In genomic region chr13:59387627-59388325, GRCm38 (mm10) we compare ENCODE assay signal across 15 mouse cellular contexts.
DNase-seq lines count a peak whose midpoint lies in the region; ATAC-seq and TF ChIP-seq lines count a peak whose summit lies in the region.
"Had no signal": no experiment of that assay in that cellular context is flagged by ENCODE, and none has a peak within 500 bp of the region (broad histone marks: within the 10 kb centered on the region; RNA-seq: fewer than 3 reads in every experiment).

No protein-coding gene starts in this region.

- DNase-seq in forebrain, embryonic 11.5 days (ENCODE audit: low spot score), result no peak
- DNase-seq in hindbrain, postnatal 0 days (ENCODE audit: low spot score), result peak; percentile 76
- no peak for DNase-seq in c-Kit-positive CD71-positive TER-119-positive erythroid progenitor cells, embryonic 14.5 days (ENCODE audit: low spot score)
- DNase-seq in spleen, postnatal 36 days (ENCODE audit: low spot score in 2 of 2), result no peak
- DNase-seq in heart, postnatal 25 days (ENCODE audit: low spot score), result no peak
- DNase-seq: cerebellum, adult 2 months; kidney, adult 11 months; kidney, postnatal 10 days; lung, postnatal 14 days had no signal

- peaks cover 18% of the 10 kb centered on the region for H3K4me1 ChIP-seq in forebrain, embryonic 12.5 days
- H3K4me1 ChIP-seq in forebrain, embryonic 11.5 days (replicated peaks; ENCODE audit: control insufficient read depth, insufficient read depth, low read length), result no peaks in the 10 kb centered on the region
- no peaks in the 10 kb centered on the region; the same call in 1 of the 2 replicates for H3K4me1 ChIP-seq in forebrain, embryonic 16.5 days (replicated peaks; ENCODE audit: control insufficient read depth, insufficient read depth, low read length)
- H3K4me1 ChIP-seq in hindbrain, postnatal 0 days (ENCODE audit: insufficient read depth, low read length), result peaks cover 13% of the 10 kb centered on the region; the same call in 1 of the 2 replicates
- peaks cover 7% of the 10 kb centered on the region; the same call in 1 of the 2 replicates for H3K4me1 ChIP-seq in neural tube, embryonic 12.5 days
- H3K4me1 ChIP-seq: limb, embryonic 13.5 days; liver, embryonic 15.5 days had no signal

- peak; percentile 89 for ATAC-seq in forebrain, embryonic 12.5 days (ENCODE audit: low FRiP score)
- no peak for ATAC-seq in forebrain, embryonic 11.5 days (replicated peaks; ENCODE audit: low FRiP score)
- ATAC-seq in forebrain, embryonic 16.5 days, result peak; percentile 77
- ATAC-seq in hindbrain, postnatal 0 days, result peak; percentile 86
- peak; percentile 63; the same call in 1 of the 2 replicates for ATAC-seq in neural tube, embryonic 12.5 days (ENCODE audit: low FRiP score, low read depth)

- no peak overlapping the region for H3K4me2 ChIP-seq in forebrain, embryonic 12.5 days
- H3K4me2 ChIP-seq in forebrain, embryonic 11.5 days (ENCODE audit: low read depth, low read length, severe bottlenecking), result no peak overlapping the region
- no peak overlapping the region for H3K4me2 ChIP-seq in forebrain, embryonic 16.5 days (ENCODE audit: low read length)
- no peak overlapping the region for H3K4me2 ChIP-seq in hindbrain, postnatal 0 days (ENCODE audit: low read depth, low read length)
- no peak overlapping the region for H3K4me2 ChIP-seq in neural tube, embryonic 12.5 days (replicated peaks)
- H3K4me2 ChIP-seq: limb, embryonic 13.5 days; liver, embryonic 15.5 days had no signal

- H3K27me3 ChIP-seq in forebrain, embryonic 12.5 days, result no peaks in the 10 kb centered on the region
- H3K27me3 ChIP-seq in forebrain, embryonic 11.5 days (ENCODE audit: control insufficient read depth, insufficient read depth, low read length), result no peaks in the 10 kb centered on the region
- H3K27me3 ChIP-seq in forebrain, embryonic 16.5 days (replicated peaks; ENCODE audit: control insufficient read depth, insufficient read depth, low read length), result no peaks in the 10 kb centered on the region
- no peaks in the 10 kb centered on the region for H3K27me3 ChIP-seq in hindbrain, postnatal 0 days (ENCODE audit: insufficient read depth, low read length)
- H3K27me3 ChIP-seq in neural tube, embryonic 12.5 days (replicated peaks), result no peaks in the 10 kb centered on the region
- H3K27me3 ChIP-seq: limb, embryonic 13.5 days; liver, embryonic 15.5 days had no signal

- no peaks in the 10 kb centered on the region for H3K9me3 ChIP-seq in forebrain, embryonic 12.5 days
- H3K9me3 ChIP-seq in forebrain, embryonic 11.5 days (ENCODE audit: control insufficient read depth, low read length), result no peaks in the 10 kb centered on the region
- H3K9me3 ChIP-seq in forebrain, embryonic 16.5 days (ENCODE audit: control insufficient read depth, low read length), result no peaks in the 10 kb centered on the region
- H3K9me3 ChIP-seq in hindbrain, postnatal 0 days (ENCODE audit: low read length), result no peaks in the 10 kb centered on the region
- no peaks in the 10 kb centered on the region for H3K9me3 ChIP-seq in neural tube, embryonic 12.5 days
- H3K9me3 ChIP-seq: limb, embryonic 13.5 days; liver, embryonic 15.5 days had no signal

- WGBS in forebrain, embryonic 12.5 days, result 64% methylated on average over 14 of the region's 14 CpGs
- WGBS in forebrain, embryonic 11.5 days, result 77% methylated on average over 14 of the region's 14 CpGs
- 64% methylated on average over 14 of the region's 14 CpGs for WGBS in forebrain, embryonic 16.5 days
- 50% methylated on average over 14 of the region's 14 CpGs for WGBS in hindbrain, postnatal 0 days
- 72% methylated on average over 14 of the region's 14 CpGs for WGBS in neural tube, embryonic 12.5 days

- H3K4me3 ChIP-seq in forebrain, embryonic 12.5 days (replicated peaks), result no peak overlapping the region
- H3K4me3 ChIP-seq in forebrain, embryonic 11.5 days (ENCODE audit: low read depth, low read length), result no peak overlapping the region
- H3K4me3 ChIP-seq in forebrain, embryonic 16.5 days (replicated peaks; ENCODE audit: low read length), result no peak overlapping the region
- H3K4me3 ChIP-seq in hindbrain, postnatal 0 days (ENCODE audit: low read length), result no peak overlapping the region
- no peak overlapping the region for H3K4me3 ChIP-seq in neural tube, embryonic 12.5 days
- H3K4me3 ChIP-seq: erythroblast, embryonic 14.5 days; limb, embryonic 13.5 days; liver, embryonic 15.5 days had no signal

- no peaks in the 10 kb centered on the region for H3K36me3 ChIP-seq in forebrain, embryonic 12.5 days (replicated peaks)
- no peaks in the 10 kb centered on the region for H3K36me3 ChIP-seq in forebrain, embryonic 11.5 days (ENCODE audit: control insufficient read depth, insufficient read depth, low read length)
- no peaks in the 10 kb centered on the region for H3K36me3 ChIP-seq in forebrain, embryonic 16.5 days (ENCODE audit: control insufficient read depth, insufficient read depth)
- H3K36me3 ChIP-seq in hindbrain, postnatal 0 days (ENCODE audit: insufficient read depth, low read length), result no peaks in the 10 kb centered on the region
- no peaks in the 10 kb centered on the region for H3K36me3 ChIP-seq in neural tube, embryonic 12.5 days
- H3K36me3 ChIP-seq: limb, embryonic 13.5 days; liver, embryonic 15.5 days had no signal

- intact Hi-C loops in heart, postnatal 25 days (cut with DNase I), result no loop called here

- peak overlapping the region; percentile 46; the same call in 1 of the 2 replicates for H3K27ac ChIP-seq in forebrain, embryonic 12.5 days
- H3K27ac ChIP-seq in forebrain, embryonic 11.5 days (ENCODE audit: low read depth, low read length), result no peak overlapping the region
- H3K27ac ChIP-seq in forebrain, embryonic 16.5 days (ENCODE audit: low read length), result no peak overlapping the region
- peak overlapping the region; percentile 62 for H3K27ac ChIP-seq in hindbrain, postnatal 0 days
- no peak overlapping the region for H3K27ac ChIP-seq in neural tube, embryonic 12.5 days
- H3K27ac ChIP-seq: limb, embryonic 13.5 days; liver, embryonic 15.5 days had no signal

- H3K9ac ChIP-seq in forebrain, embryonic 12.5 days, result no peak overlapping the region
- H3K9ac ChIP-seq in forebrain, embryonic 11.5 days (ENCODE audit: low read length), result no peak overlapping the region
- no peak overlapping the region for H3K9ac ChIP-seq in forebrain, embryonic 16.5 days (replicated peaks; ENCODE audit: low read depth, low read length)
- H3K9ac ChIP-seq in hindbrain, postnatal 0 days (replicated peaks; ENCODE audit: low read length), result no peak overlapping the region
- no peak overlapping the region for H3K9ac ChIP-seq in neural tube, embryonic 12.5 days
- H3K9ac ChIP-seq: limb, embryonic 13.5 days; liver, embryonic 15.5 days had no signal

- TF ChIP-seq CTCF in hindbrain, postnatal 0 days (IDR thresholded peaks at IDR 0.05; ENCODE audit: low read depth), result no peak

Comparison
In these comparisons a context has a peak if more than half of its experiments do, and no peak if none do; other contexts are left out.
1. H3K27ac ChIP-seq: peak in forebrain, embryonic 12.5 days (single experiment) and hindbrain, postnatal 0 days (single experiment); none in forebrain, embryonic 11.5 days (single experiment), forebrain, embryonic 16.5 days (single experiment) and neural tube, embryonic 12.5 days (single experiment).